Mouse (Mus musculus): ENCODE results near the gene Adm.

DNA sequence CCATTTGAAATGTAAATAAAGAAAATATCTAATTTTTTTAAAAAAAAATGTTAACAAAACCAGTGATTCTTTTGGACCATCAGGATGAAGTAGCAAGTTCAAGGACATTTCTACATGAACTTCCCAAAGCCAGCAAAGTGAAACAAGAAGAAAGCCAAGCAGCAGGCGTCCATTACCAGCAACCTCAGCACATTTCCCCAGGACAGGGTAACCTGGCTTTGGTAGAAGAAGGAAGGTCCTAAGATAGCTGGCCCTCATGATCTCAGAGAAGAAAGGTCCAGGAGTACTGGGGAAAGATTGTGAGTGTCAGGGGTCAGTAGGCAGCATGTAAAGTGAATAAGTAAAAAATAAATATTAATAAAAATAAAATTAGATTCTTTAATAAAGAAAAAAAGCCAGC is 39.7 kb upstream of the Adm start:
- TF ChIP-seq CTCF (IDR thresholded peaks at IDR 0.05; ENCODE audit: insufficient read depth, low read depth, low read length) (no peak), POLR2A (IDR thresholded peaks at IDR 0.05; ENCODE audit: insufficient read depth, low read depth, low read length) (no peak)
